Mouse (Mus musculus) thymus, adult 18-20 months (tissue): Measurements from ENCODE around the gene Stx8.

Experiments used
- DNase-seq, 2 experiments: peaks; one replicate each; pipeline ENCODE4 v3.0.0; 2022; ENCODE audit warnings: mixed read lengths in 2 of 2

Gene Stx8

GRCm38 (mm10) chr11:68201811-68202459 lies 235.9 kb downstream of the Stx8 start:
- DNase-seq = no peak

- no peak for DNase-seq
These were observed 236.6 kb downstream of the Stx8 start for GRCm38 (mm10) chr11:68202561-68202960.

GRCm38 (mm10) chr11:68203658-68204315 lies 237.8 kb downstream of the Stx8 start:
- DNase-seq = no peak

- no peak for DNase-seq
These were observed 238.4 kb downstream of the Stx8 start for GRCm38 (mm10) chr11:68204407-68204806.

- no peak for DNase-seq
These were observed 239.7 kb downstream of the Stx8 start for GRCm38 (mm10) chr11:68205572-68206229.

- DNase-seq = no peak
These were observed 242.0 kb downstream of the Stx8 start for GRCm38 (mm10) chr11:68208023-68208422.

- no peak for DNase-seq
These were observed 242.6 kb downstream of the Stx8 start for GRCm38 (mm10) chr11:68208582-68208981.

GRCm38 (mm10) chr11:68209506-68209905 lies 243.5 kb downstream of the Stx8 start:
- no peak for DNase-seq

GRCm38 (mm10) chr11:68210714-68211113 lies 244.7 kb downstream of the Stx8 start:
- no peak for DNase-seq

- DNase-seq = peak in 1 of 2 experiments; percentile 71
These were observed 246.1 kb downstream of the Stx8 start for GRCm38 (mm10) chr11:68211924-68212578.

GRCm38 (mm10) chr11:68213896-68214295 lies 247.9 kb downstream of the Stx8 start:
- DNase-seq = no peak

GRCm38 (mm10) chr11:68214496-68215205 lies 248.7 kb downstream of the Stx8 start:
- no peak for DNase-seq

GRCm38 (mm10) chr11:68215206-68215912 lies 249.4 kb downstream of the Stx8 start:
- DNase-seq = no peak

- no peak for DNase-seq
These were observed 250.0 kb downstream of the Stx8 start for GRCm38 (mm10) chr11:68216041-68216440.

- DNase-seq = no peak
These were observed 254.7 kb downstream of the Stx8 start for GRCm38 (mm10) chr11:68220733-68221132.

- no peak for DNase-seq
These were observed 256.2 kb downstream of the Stx8 start for GRCm38 (mm10) chr11:68222209-68222608.

GRCm38 (mm10) chr11:68223143-68223542 lies 257.1 kb downstream of the Stx8 start:
- DNase-seq = no peak

- no peak for DNase-seq
These were observed 260.7 kb downstream of the Stx8 start for GRCm38 (mm10) chr11:68226654-68227057.

- DNase-seq = no peak
These were observed 261.8 kb downstream of the Stx8 start for GRCm38 (mm10) chr11:68227837-68228236.

GRCm38 (mm10) chr11:68228941-68229665 lies 263.1 kb downstream of the Stx8 start:
- DNase-seq = no peak

GRCm38 (mm10) chr11:68231558-68231957 lies 265.6 kb downstream of the Stx8 start:
- no peak for DNase-seq
